Mouse (Mus musculus): ENCODE measurements around the gene Tas2r143.

- peak; percentile 96 for TF ChIP-seq CTCF (conservative IDR thresholded peaks at IDR 0.05; ENCODE audit: low read length)
- peak; percentile 93 for TF ChIP-seq NANOG (IDR thresholded peaks at IDR 0.05; ENCODE audit: borderline replicate concordance, low read length)
- peak; percentile 57; the same call in 1 of the 2 replicates for TF ChIP-seq POU5F1 (IDR thresholded peaks at IDR 0.05; ENCODE audit: borderline replicate concordance, low read length)
Observed at GRCm38 (mm10) chr6:42380416-42381144, 19.5 kb upstream of the Tas2r143 start.

Data from E14TG2a.4 (cell line).